Mouse (Mus musculus) hematopoietic stem cell, adult 5-6 weeks (primary cell): ENCODE measurements around the gene Flvcr2. TPM values are rescaled to one million over a fixed set of nuclear protein-coding genes. Genes with fewer than 3 reads are reported as not detected.

Source experiments
- total RNA-seq: library from RNA; stranded (forward); fragments of 172-1452, 232-1000 nt; gene quantifications from 2 replicates; pipeline ENCODE4 v1.2.3, GENCODE M21; 2017

The Flvcr2 gene
- total RNA-seq, 1 experiment from 2014 or later: 0.45 TPM

Other genes starting within 250 kb of the Flvcr2 start
- 34.3 and 36.9 TPM in 2 replicates for gene Jdp2, start 147.5 kb upstream of the Flvcr2 start, total RNA-seq
- 45.5 and 46.4 TPM in 2 replicates for gene Batf, start 59.9 kb upstream of the Flvcr2 start, total RNA-seq
- gene Erg28, start 78.0 kb downstream of the Flvcr2 start, total RNA-seq: 82.9 and 96.3 TPM in 2 replicates
- 21.7 and 26.3 TPM in 2 replicates for gene Ttll5, start 78.1 kb downstream of the Flvcr2 start, total RNA-seq